Mouse (Mus musculus): ENCODE measurements at regions not wholly inside any gene's neighbourhood (a gene's known extent, or its start where the extent isn't known, plus 50 kb on each side); places are given as distances from the start of the nearest gene placed in this dataset.

- DNase-seq: no peak
Measured at GRCm38 (mm10) chr9:23535872-23536271, 313.0 kb downstream of the Bmper start.

DNA sequence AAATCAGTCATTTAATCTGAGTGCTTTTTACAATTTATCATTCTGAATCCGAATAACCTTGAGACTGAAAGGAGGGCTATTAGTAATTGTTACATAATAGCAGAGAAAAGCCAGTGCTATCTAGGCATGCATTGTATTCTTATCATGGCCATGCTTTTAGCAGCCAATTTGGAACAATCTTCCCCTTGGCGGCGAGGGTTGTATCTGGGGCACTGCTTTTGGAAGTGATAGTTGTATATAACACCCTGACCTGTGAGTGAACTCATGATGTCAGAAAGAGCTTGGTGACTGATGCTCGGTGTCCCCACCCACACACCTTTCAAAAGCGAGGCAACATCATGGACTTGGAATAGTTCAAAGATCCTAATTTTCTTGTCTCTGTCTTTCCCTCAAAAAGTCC, 315.2 kb downstream of the Bmper start:
- no peak for DNase-seq

DNA sequence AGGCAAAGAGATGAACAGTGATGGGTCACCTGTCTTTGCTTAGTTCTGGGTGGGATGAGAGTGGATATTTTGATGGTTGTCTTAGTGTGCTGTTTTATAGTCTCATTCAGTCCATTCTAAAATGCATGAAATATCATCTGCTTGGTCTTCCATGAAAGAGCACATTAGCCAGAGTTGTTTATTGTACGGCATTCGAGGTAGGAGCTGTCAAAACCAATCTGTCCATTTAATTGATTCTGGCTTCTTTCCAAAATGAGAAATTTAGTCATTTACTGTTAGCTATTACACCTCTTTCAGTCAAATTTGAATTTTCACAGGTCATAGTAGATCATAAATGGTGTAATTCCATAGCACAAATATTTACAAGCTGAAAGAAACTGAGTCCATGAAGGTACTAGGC, 328.8 kb downstream of the Bmper start:
- no peak for DNase-seq

DNA sequence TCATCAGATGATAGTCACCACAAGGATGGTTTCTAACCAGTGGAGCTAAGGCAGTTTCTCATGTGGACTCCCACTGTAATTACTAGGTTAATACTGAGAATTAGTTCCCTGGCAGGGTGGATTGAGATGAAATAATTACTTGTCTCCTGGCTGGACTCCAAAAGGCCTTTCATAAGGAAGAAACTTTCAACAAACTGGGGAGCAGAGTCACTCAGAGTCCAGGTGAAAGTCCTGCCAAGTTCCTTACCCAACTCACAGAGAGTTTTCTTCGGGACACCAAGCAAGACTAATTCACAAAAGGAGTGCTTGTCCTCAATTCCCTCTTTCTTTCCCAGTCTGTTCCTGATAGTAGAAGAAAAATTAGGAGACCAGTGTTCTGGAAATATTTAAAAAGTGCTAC, 330.9 kb downstream of the Bmper start:
- no peak for DNase-seq

GRCm38 (mm10) chr9:23557601-23558000, 334.7 kb downstream of the Bmper start:
- no peak for DNase-seq

GRCm38 (mm10) chr9:23561924-23562323, 339.0 kb downstream of the Bmper start:
- no peak for DNase-seq

DNA sequence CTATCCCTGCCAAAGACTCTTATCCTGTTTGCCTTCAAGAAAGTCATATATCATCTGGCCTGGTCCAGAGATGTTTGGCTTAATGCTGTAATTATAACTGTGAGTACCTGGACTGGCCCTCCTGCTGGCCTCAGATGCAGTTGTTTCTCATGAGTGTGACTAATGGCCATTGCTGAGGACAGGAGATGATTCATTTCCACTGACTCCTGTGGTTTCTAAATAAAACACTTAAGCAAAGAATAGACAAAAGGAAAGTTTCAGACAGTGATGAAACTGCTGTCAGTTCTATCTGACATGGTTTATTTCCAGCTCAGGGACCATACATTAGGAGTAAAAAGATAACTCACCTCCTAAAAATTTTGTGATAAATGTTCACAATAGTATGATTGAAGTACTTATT, 344.2 kb downstream of the Bmper start:
- no peak for DNase-seq

- no peak for DNase-seq
Measured at GRCm38 (mm10) chr9:23570150-23570549, 347.3 kb downstream of the Bmper start.

DNA sequence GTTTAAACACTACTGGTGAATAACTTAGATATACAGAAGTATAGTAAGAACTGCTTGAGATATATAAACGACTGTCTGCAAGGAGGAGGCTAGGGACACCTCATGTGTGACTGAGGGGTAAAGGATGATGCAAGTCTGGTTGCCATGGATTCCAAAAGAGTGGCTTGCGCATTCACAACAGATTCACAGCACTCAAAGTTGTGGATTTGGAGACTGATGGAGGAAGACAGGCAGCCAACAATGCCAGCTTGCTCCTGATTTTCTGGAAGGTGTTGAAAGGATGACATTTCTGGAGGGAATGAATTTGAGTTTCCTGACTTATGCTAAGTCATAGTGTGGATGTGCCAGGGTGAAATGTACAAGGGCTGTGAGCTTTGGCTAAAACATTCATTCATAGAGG, 353.4 kb downstream of the Bmper start:
- DNase-seq: no peak

DNA sequence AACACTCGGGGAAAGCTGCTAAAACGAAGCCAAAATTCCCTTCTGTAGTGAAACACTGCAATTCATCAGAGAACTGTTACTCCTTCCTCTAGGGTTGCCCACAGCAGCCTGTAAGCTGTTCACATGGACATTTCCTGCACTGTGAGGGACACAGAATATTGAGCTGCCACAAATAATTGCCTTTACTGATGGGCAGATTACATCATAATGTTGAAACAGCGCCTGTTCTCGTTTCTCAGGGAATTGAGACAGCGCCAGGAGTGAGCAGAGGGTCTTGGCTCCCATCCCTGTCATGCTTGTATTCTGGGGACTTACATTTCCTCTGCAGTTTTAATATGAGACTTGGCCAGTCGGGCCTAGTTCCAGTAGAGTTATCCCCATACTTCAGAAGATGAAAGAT, 357.3 kb downstream of the Bmper start:
- peak; percentile 11 for DNase-seq

DNA sequence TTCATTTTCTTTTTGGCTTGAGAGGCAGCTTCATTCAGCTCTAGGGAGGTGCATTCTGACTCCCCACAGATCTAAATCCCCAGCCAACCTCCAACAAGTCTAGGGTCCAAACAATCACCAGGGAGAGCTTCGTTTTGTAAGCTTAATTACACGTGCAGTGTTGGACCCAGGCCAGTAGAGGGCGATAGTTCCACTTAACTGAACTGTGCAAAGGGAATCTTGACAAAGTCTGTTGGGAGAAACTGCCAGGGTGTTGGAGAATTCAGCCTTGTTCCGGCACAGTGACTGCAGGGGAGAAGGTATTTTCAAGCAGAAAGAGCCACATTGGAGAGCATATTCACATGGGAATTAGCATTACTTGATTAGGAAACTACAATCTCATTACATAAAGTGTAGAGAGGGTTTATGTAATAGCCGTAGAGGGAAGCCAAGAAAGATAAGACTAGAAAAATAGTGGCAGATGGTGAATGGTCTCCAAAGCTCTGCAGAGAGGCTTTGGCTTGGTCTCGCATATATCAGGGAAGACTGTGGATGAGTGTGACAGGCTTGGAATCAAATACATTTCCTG, 358.2 kb downstream of the Bmper start:
- DNase-seq: peak; percentile 91

DNA sequence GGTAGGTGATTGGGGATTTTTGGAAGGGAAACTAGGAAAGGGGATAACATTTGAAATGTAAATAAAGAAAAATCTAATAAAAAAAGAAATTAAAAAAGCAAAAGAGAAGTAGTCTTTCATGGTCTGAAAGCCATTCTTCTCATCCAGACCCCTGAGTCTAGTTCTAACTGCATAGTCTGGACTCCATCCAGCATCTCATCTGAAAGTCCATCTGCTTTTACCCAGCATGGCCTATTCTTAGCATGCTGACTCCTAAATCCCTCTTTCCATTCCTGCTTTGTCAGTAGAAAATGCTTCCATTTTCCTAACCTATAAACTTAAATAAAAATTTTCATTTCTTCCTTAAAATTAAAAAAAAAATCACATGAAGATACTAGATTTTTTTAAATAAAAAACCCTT, 361.7 kb downstream of the Bmper start:
- DNase-seq: no peak

DNA sequence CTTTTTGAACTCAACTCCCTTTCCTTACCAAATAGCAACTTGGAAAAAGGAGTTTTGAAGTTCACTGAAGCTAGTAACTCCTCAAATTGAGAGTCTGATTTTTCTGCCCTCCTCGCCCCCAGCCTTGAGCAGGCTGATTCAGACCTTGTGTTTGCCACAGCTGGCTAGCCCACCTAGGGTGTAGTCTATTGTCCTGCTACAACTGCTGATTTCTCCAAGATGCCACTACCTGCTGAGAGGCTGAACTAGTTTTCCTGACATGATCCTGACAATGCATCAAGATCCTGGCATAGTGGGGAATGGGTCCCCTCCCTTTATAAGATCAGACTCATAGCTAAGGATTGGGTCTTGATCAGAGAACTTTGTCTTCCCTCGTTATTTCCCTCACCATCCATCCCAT, 366.1 kb downstream of the Bmper start:
- no peak for DNase-seq

DNA sequence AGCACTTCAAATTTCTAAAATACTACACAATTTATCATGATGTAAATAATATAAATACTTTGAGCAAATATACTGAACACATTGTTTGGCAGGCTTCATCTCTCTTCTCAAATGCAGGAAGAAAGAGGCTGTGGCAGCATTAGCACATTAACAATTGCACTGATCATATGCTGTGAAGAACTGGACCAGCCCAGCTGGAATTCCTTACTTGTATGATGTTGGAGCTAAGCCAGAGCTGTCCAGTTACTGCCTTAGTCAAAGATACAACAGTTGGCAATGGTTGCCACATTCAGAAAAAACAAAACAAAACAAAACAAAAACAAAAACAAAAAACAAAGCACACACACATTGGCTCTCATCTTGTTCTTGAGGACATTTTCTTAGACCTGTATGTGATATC, 369.0 kb downstream of the Bmper start:
- no peak for DNase-seq

- no peak for DNase-seq
Measured at GRCm38 (mm10) chr9:23600623-23601022, 377.7 kb downstream of the Bmper start.

Measured in cerebellum, adult 8-10 months (tissue).